ENCODE assay signal across 8 mouse cellular contexts in genomic region chr3:105700786-105701185, GRCm38 (mm10). TPM values are rescaled to one million over a fixed set of nuclear protein-coding genes. Genes with fewer than 3 reads are reported as not detected.
A peak's percentile ranks its signal among the peaks of the same experiment; 100 is the strongest.
DNase-seq lines count a peak whose midpoint lies in the region; ATAC-seq and TF ChIP-seq lines count a peak whose summit lies in the region.
"Not testable (repeated sequence)": the region's sequence is repeated elsewhere in the genome, so short reads cannot be mapped to it uniquely, and the experiment has no call there.
"Had no signal": no experiment of that assay in that cellular context is flagged by ENCODE, and none has a peak within 500 bp of the region (broad histone marks: within the 10 kb centered on the region; RNA-seq: fewer than 3 reads in every experiment).

No protein-coding gene starts in this region.

- H3K27ac ChIP-seq in brown adipose tissue, adult 24 weeks (replicated peaks; ENCODE audit: low read depth, low read length), result peak overlapping the region; percentile 97
- peak overlapping the region; percentile 96 for H3K27ac ChIP-seq in heart, adult 2 months
- not testable (repeated sequence) for H3K27ac ChIP-seq in heart, embryonic 14.5 days (replicated peaks in 1 of 2; ENCODE audit: control insufficient read depth in 1 of 2, insufficient read depth in 1 of 2, low read depth in 2 of 2, low read length in 2 of 2); liver, embryonic 16.5 days (ENCODE audit: low read length); thymus, adult 2 months (ENCODE audit: control insufficient read depth, insufficient read depth, low read length)
- 0 out of 2 replicates have a peak overlapping the region, but pooled peaks have one; percentile 34 for H3K27ac ChIP-seq in liver, embryonic 11.5 days (ENCODE audit: low read depth, low read length)

- not testable (repeated sequence) for TF ChIP-seq EP300 in heart, adult 2 months (IDR thresholded peaks at IDR 0.05; ENCODE audit: insufficient read depth, low read depth, low read length)

- intact Hi-C loops in heart, adult 2 months (cut with DNase I), result not testable (repeated sequence)

- H3K36me3 ChIP-seq in heart, adult 2 months (ENCODE audit: control insufficient read depth, insufficient read depth, low read length); heart, embryonic 14.5 days (ENCODE audit: control insufficient read depth, insufficient read depth, low read length); liver, embryonic 11.5 days (ENCODE audit: control insufficient read depth, insufficient read depth, low read length); liver, embryonic 16.5 days (ENCODE audit: control insufficient read depth, insufficient read depth); thymus, adult 2 months (ENCODE audit: control insufficient read depth, insufficient read depth, low read length): not testable (repeated sequence)

- H3K9me3 ChIP-seq in heart, embryonic 14.5 days (ENCODE audit: control insufficient read depth, low read length); liver, embryonic 11.5 days (ENCODE audit: control insufficient read depth, low read length); liver, embryonic 16.5 days (replicated peaks; ENCODE audit: control insufficient read depth, low read length): not testable (repeated sequence)

- H3K4me1 ChIP-seq in brown adipose tissue, adult 24 weeks (ENCODE audit: control insufficient read depth, insufficient read depth, insufficient read length, low read length), result peaks cover 16% of the 10 kb centered on the region
- peaks cover 22% of the 10 kb centered on the region for H3K4me1 ChIP-seq in heart, adult 2 months (ENCODE audit: control insufficient read depth, insufficient read depth, low read length)
- peaks cover 28 to 63% of the 10 kb centered on the region in 2 experiments for H3K4me1 ChIP-seq in heart, embryonic 14.5 days (ENCODE audit: control insufficient read depth in 2 of 2, insufficient read depth in 2 of 2, low read length in 2 of 2)
- H3K4me1 ChIP-seq in liver, embryonic 11.5 days (replicated peaks; ENCODE audit: control insufficient read depth, insufficient read depth, low read length), result peaks cover 52% of the 10 kb centered on the region
- peaks cover 61% of the 10 kb centered on the region for H3K4me1 ChIP-seq in liver, embryonic 16.5 days (ENCODE audit: control insufficient read depth, low read depth, low read length)
- peaks cover 13% of the 10 kb centered on the region for H3K4me1 ChIP-seq in thymus, adult 2 months (replicated peaks; ENCODE audit: control insufficient read depth, insufficient read depth, low read length)

- TF ChIP-seq CTCF in heart, adult 2 months (IDR thresholded peaks at IDR 0.05), result not testable (repeated sequence)
- TF ChIP-seq CTCF in thymus, adult 2 months (IDR thresholded peaks at IDR 0.05; ENCODE audit: borderline replicate concordance, control insufficient read depth, extremely low read depth, insufficient read depth, low read length, poor library complexity), result 0 out of 2 replicates have a peak, but pooled peaks have one; percentile 19

- H3K79me2 ChIP-seq in heart, adult 2 months (replicated peaks; ENCODE audit: control insufficient read depth, insufficient read depth, low read length), result not testable (repeated sequence)

- WGBS in heart, adult 2 months, result 32% methylated on average over 1 of the region's 1 CpGs
- 44% methylated on average over 1 of the region's 1 CpGs for WGBS in heart, embryonic 14.5 days
- WGBS in liver, embryonic 11.5 days, result 25% methylated on average over 1 of the region's 1 CpGs
- 19% methylated on average over 1 of the region's 1 CpGs for WGBS in liver, embryonic 16.5 days (ENCODE audit: insufficient replicate concordance)
- WGBS in thymus, adult 2 months, result 33% methylated on average over 1 of the region's 1 CpGs

- ATAC-seq in heart, embryonic 14.5 days (ENCODE audit: insufficient number of reproducible peaks, insufficient read depth, low FRiP score, low read depth); liver, embryonic 11.5 days (replicated peaks; ENCODE audit: low FRiP score); liver, embryonic 16.5 days (ENCODE audit: low read depth): not testable (repeated sequence)

- H3K4me2 ChIP-seq in heart, embryonic 14.5 days (ENCODE audit: low read length), result peak overlapping the region; percentile 44
- H3K4me2 ChIP-seq in liver, embryonic 11.5 days, result peak overlapping the region; percentile 52
- H3K4me2 ChIP-seq in liver, embryonic 16.5 days (ENCODE audit: low read depth, low read length), result peak overlapping the region; percentile 8; the same call in 1 of the 2 replicates

- peak; percentile 19 for DNase-seq in A20 (ENCODE audit: low read depth, low spot score)
- DNase-seq in heart, adult 2 months, result peak in 1 of 2 experiments; percentile 23
- DNase-seq in liver, embryonic 11.5 days (ENCODE audit: low spot score), result peak; percentile 18
- not testable (repeated sequence) for DNase-seq in thymus, adult 2 months

- H3K4me3 ChIP-seq in brown adipose tissue, adult 24 weeks (ENCODE audit: insufficient read depth, low read depth, low read length), result peak overlapping the region; percentile 48
- peak overlapping the region; percentile 19; the same call in 1 of the 2 replicates for H3K4me3 ChIP-seq in heart, adult 2 months
- H3K4me3 ChIP-seq in heart, embryonic 14.5 days (ENCODE audit: control insufficient read depth in 1 of 2, insufficient read depth in 1 of 2, low read depth in 1 of 2, low read length in 2 of 2); liver, embryonic 16.5 days (ENCODE audit: low read depth, low read length); thymus, adult 2 months (ENCODE audit: control insufficient read depth, insufficient read depth, low read length): not testable (repeated sequence)
- H3K4me3 ChIP-seq in liver, embryonic 11.5 days (ENCODE audit: low read depth, low read length), result peak overlapping the region; percentile 25

- H3K9ac ChIP-seq in heart, adult 2 months (ENCODE audit: low read depth, low read length), result peak overlapping the region; percentile 53
- H3K9ac ChIP-seq in heart, embryonic 14.5 days (ENCODE audit: low read length), result not testable (repeated sequence)
- H3K9ac ChIP-seq in liver, embryonic 11.5 days (ENCODE audit: low read depth, low read length), result peak overlapping the region; percentile 26
- H3K9ac ChIP-seq in liver, embryonic 16.5 days (ENCODE audit: low read depth, low read length), result peak overlapping the region; percentile 38

- not testable (repeated sequence) for TF ChIP-seq POLR2A in heart, adult 2 months (IDR thresholded peaks at IDR 0.05; ENCODE audit: insufficient read depth, low read depth, low read length); thymus, adult 2 months (IDR thresholded peaks at IDR 0.05; ENCODE audit: control insufficient read depth, extremely low read depth, insufficient read depth, low read length, poor library complexity)

- not testable (repeated sequence) for H3K27me3 ChIP-seq in heart, adult 2 months (ENCODE audit: control insufficient read depth, insufficient read depth, low read length); heart, embryonic 14.5 days (ENCODE audit: control insufficient read depth, insufficient read depth, low read length); thymus, adult 2 months (ENCODE audit: control insufficient read depth, insufficient read depth, low read length)
- H3K27me3 ChIP-seq in liver, embryonic 11.5 days (replicated peaks; ENCODE audit: control insufficient read depth, insufficient read depth, low read length), result peaks cover 17% of the 10 kb centered on the region
- H3K27me3 ChIP-seq in liver, embryonic 16.5 days (ENCODE audit: control insufficient read depth, insufficient read depth, low read depth, low read length), result peaks cover 19% of the 10 kb centered on the region

RNA-seq across cellular contexts. Expression of gene Inka2, which starts 3.6 kb away (rescaled TPM):
- 1.3 and 3.7 TPM in 2 replicates for polyA plus RNA-seq in brown adipose tissue, adult 24 weeks (2012; ENCODE audit: insufficient read depth, insufficient read length, missing spikeins)
- 10 to 100 TPM; 16.1 to 16.2 TPM for total RNA-seq in heart, adult 2 months (2021)
- polyA plus RNA-seq in heart, adult 2 months (2012; rRNA removed), result 11.5 and 22.4 TPM in 2 replicates
- 1.2 and 1.7 TPM in 2 replicates for polyA plus RNA-seq in heart, embryonic 14.5 days (2014; fragmentation: Nextera tagmentation; extraction: Ambion mirVana)
- polyA plus RNA-seq in liver, embryonic 11.5 days (2014; fragmentation: Nextera tagmentation; extraction: Ambion mirVana), result 0.23 and 0.36 TPM in 2 replicates
- polyA plus RNA-seq in liver, embryonic 16.5 days (2015; fragmentation: Nextera tagmentation; extraction: Ambion mirVana), result 0.11 and 0.28 TPM in 2 replicates
- 5.5 TPM in 2 replicates for polyA plus RNA-seq in thymus, adult 2 months (2012; rRNA removed)
- total RNA-seq: monocyte, adult 5-6 weeks had no signal

RNA-seq across cellular contexts. Expression of gene Ddx20, which starts 13.4 kb away (rescaled TPM):
- 2.7 and 5.4 TPM in 2 replicates for polyA plus RNA-seq in brown adipose tissue, adult 24 weeks (2012; ENCODE audit: insufficient read depth, insufficient read length, missing spikeins)
- total RNA-seq in heart, adult 2 months (2021), result 10 to 100 TPM in 1 of 2 experiments, 1 to 10 TPM in 1; 9.2 to 12.3 TPM
- 4.1 and 6.5 TPM in 2 replicates for polyA plus RNA-seq in heart, adult 2 months (2012; rRNA removed)
- 17.0 and 20.2 TPM in 2 replicates for polyA plus RNA-seq in heart, embryonic 14.5 days (2014; fragmentation: Nextera tagmentation; extraction: Ambion mirVana)
- polyA plus RNA-seq in liver, embryonic 11.5 days (2014; fragmentation: Nextera tagmentation; extraction: Ambion mirVana), result 41.0 and 45.9 TPM in 2 replicates
- 13.3 and 16.1 TPM in 2 replicates for polyA plus RNA-seq in liver, embryonic 16.5 days (2015; fragmentation: Nextera tagmentation; extraction: Ambion mirVana)
- 33.5 and 50.2 TPM in 2 replicates for polyA plus RNA-seq in thymus, adult 2 months (2012; rRNA removed)
